Mouse (Mus musculus): ENCODE data around the gene Ctnna3.
"Not testable (repeated sequence)": the region's sequence is repeated elsewhere in the genome, so short reads cannot be mapped to it uniquely, and the experiment has no call there.

Gene Ctnna3

GRCm38 (mm10) chr10:64636760-64637159 lies 1206.9 kb downstream of the Ctnna3 start:
- DNase-seq (ENCODE audit: low spot score): no peak

GRCm38 (mm10) chr10:64639061-64639460 lies 1209.2 kb downstream of the Ctnna3 start:
- no peak for DNase-seq (ENCODE audit: low spot score)

DNA sequence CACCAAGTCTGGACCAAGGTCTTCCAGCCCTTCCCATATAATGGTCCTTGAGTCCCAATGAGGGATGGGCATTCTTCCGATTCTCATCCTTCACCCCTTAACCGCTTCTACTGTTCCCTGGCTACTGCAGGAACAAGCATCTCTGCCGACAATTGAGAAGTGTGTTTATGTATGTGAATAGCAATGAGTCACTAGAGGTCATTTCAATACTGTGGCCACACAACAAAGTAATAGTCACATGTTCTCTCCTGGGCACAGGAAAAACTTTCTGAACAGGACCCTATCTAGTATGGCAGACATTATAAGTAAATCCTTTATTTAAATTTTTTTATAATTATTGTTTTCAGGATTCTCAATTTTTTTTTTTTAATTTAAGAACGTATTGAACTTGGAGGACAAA lies 1211.2 kb downstream of the Ctnna3 start:
- DNase-seq (ENCODE audit: low spot score): no peak

DNA sequence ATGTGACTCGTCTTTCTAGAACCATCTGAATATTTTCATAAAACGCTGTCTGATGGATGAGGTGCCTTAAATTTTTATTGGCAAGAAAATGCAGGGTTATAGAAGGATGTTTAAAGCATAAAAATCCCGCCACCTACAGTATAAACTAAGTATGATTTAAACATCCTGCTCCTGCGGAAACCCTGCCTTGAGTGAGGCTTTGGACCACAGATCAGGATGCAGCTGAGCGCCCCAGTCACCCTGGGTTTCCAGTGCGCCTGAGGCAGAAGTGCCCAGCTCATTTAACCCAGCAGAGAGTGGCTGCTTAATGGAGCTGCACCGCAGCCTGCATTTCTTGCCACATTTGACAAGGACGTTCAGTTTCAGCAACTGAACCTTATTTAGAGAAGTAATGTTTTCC lies 1211.7 kb downstream of the Ctnna3 start:
- no peak for DNase-seq (ENCODE audit: low spot score)

DNA sequence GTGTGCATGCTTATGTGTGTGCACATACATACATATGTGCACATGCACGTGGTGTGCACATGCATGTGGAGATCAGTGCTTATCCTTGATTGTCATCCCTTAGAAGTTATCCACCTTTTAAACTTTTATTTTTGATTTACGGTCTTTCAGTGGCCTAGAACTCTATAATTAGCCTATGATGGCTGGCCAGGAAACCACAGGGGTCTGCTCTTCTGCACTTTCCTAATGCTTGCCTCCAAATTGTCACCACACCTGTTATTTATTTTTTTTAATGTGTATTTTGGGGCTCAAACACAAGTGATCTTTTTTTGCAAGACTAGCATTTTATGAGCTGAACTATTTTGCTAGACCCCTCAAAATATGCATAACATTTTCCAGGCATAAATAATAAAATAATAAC lies 1214.1 kb downstream of the Ctnna3 start:
- no peak for DNase-seq (ENCODE audit: low spot score)

DNA sequence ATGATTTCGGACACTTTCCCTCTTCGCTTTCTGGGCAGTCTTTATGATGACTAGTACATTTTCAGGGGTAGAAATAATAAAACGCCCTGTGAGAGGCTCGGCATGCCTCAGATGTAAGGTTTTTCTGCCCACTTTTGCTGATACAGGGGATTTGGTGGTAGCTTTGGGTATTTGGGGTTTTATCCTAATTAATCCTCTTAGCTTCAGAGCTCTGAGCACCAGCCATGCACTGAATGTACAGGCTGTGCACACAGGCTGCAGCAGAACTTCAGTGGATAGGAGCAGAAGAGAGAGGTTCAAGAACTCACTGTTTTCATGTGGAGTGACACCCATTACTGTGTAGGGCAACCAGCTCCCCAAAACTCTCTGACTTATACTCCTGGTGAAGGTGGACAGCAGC lies 1231.3 kb downstream of the Ctnna3 start:
- no peak for DNase-seq (ENCODE audit: low spot score)

DNA sequence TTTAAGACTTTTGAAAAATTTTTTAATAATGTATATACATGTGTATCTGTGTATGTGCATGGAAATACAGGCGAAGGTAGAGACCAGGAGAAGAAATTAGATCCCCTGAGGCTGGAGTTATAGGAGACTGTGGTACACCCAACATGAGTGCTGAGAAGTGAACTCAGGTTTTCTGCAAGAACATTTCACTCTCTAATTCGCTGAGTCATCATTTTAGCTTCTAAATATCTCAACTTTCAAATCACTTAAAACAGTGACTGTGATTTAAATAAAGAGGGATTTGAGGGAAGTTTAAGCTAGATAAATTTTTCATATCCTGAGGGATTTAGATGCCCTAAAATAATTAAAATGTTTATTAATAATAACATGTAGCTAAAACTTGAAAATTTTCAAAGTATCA lies 1241.6 kb downstream of the Ctnna3 start:
- DNase-seq (ENCODE audit: low spot score): no peak

GRCm38 (mm10) chr10:64675796-64676195 lies 1245.9 kb downstream of the Ctnna3 start:
- DNase-seq (ENCODE audit: low spot score): no peak

DNA sequence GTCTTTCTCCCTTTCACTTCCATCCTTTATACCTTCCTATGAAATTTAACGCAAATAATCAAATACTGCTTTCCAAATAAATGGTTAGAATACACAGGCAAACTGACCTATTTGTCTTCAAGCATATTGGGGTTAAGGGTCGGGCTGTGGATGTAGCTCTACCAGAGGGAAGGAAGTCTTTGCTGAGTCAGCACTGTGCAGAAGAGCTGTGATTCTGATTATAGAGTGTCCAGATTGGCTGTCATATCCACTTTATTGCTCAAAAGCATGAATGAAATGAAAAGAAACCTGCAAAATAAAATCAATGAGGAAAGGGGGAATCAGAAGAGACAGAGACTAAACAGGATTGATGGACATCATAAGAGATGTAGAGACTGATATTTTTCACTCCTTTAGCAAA lies 1280.1 kb downstream of the Ctnna3 start:
- DNase-seq (ENCODE audit: low spot score): no peak

DNA sequence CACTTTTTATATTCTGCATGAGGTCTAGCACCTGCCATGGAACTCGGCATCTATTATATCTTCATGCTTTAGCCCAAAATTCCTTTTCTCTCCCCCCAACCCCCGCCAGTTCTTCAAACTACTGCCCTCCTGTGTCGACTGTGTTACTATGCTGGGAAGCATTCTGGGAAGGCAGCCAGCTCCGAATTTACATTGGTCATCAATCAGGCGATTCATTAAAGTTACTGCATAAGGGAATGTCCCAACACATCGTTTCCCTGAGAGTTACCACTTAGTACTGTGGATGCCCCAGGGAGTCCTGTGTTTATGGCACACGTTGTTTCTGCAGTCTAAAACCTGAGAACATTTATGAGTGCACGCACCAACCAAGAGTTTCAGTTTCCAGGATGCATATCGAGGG lies 1288.1 kb downstream of the Ctnna3 start:
- DNase-seq (ENCODE audit: low spot score): no peak

DNA sequence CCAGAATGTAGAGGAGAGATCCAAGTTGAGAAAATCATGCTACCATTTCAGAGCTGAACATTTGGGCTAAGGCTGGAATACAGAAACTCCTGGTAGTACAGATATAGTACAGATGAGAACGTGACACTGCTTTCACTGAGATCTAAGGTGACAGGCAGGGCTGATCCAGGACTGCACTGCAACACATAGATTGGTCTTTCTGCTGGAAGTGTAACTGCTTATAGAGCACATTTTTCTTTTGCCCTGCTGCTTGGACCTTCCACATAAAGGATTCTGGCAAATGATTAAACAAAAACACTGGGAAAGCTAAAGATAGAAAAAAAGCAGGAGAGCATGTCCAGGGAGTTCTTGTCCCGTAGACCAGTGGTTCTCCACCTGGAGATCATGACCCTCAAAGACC lies 1305.8 kb downstream of the Ctnna3 start:
- DNase-seq (ENCODE audit: low spot score): no peak

DNA sequence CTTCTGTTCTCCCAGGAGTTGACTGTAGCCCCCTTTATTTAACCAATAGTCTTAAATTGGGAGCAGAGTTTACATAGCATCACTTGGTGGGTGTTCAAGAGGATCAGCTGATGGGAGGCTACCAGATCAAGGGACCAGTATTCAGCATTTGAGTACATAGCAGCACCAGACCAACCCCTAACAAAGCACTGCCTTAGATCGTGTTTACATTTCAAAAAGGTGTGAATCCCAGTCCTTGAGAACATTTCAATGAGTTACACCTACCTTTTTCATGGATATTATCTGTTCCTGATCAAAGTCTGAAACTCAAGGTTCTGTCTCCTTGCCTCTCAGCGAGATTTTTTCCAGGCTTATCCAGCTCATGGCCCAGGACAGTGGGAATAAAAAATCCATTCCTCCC lies 1306.7 kb downstream of the Ctnna3 start:
- no peak for DNase-seq (ENCODE audit: low spot score)

- DNase-seq (ENCODE audit: low spot score): not testable (repeated sequence)
Measured at GRCm38 (mm10) chr10:64741721-64742120, 1311.8 kb downstream of the Ctnna3 start.

DNA sequence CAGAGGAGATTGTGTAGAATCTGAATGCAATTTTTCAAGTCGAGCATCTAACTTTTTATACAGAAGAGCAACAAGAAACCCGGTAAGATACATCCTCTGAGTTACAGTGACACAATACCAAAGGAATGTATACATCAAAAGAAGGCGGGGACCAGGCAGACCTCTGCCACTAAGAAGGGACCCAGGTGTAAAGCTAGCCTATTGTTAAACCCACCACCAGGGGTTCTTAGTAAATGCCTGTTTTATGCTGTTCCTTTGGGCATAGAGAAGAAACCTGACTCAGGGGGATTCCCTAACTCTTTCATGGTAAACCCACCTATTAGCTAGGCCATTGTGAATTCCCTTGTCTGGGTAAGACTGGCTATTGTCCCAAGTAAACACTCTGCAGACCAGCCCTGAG lies 1314.2 kb downstream of the Ctnna3 start:
- not testable (repeated sequence) for DNase-seq (ENCODE audit: low spot score)

DNA sequence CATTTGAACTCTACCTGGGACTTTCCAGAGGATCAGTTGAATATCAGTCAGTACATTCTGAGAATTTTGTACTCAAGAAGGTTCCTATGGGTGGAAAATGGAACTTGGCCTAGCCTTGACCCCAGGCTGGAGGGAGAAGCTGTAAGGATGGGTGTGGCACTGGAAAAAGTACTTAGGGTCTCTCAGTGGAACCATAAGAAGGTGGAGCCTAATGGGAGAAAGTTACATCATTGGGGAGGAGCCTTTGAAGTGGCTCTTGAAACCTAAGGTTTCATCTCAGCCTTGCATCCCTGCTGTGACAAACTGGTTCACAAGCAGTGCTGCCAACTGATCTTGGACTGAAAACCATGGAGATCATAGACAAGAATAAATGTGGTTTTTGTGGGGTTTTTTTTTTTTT lies 1318.8 kb downstream of the Ctnna3 start:
- DNase-seq (ENCODE audit: low spot score): no peak

DNA sequence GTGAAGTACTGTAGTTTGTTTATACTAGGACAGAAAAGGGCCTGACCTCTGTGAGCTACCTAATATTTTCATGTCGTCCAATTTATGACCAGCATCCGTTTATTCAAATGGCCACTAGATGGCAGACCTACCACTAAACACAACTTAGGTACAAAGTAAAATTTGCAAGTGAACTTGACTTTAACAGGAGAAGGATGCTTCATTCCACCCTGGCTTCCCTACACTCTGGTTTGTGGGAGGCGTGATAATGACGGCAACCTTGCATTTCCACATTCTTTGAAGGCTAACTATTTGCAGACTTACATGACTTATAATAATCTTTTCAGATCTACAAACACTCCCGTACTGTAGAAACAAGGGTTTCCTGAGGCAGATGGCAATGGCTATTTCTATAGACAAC lies 1320.9 kb downstream of the Ctnna3 start:
- DNase-seq (ENCODE audit: low spot score): no peak

DNA sequence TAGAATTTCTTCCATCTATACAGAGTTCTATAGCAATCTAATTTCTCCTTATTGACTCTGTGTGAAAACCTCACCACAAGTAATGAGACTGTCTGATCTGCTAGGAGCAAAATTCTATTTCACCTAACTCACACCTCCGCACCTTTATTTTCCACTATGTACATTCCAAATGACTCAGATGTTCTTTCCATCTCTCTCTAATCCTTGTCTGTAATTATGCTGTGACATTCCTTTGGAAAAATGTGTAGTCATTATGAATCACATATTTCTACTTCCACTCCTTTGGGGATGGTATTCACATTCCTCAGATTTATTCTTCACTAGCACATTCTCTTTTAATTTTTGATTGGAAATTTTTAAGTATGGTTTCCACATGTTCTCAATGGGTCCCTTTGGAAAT lies 1406.4 kb downstream of the Ctnna3 start:
- DNase-seq (ENCODE audit: low spot score): no peak

DNA sequence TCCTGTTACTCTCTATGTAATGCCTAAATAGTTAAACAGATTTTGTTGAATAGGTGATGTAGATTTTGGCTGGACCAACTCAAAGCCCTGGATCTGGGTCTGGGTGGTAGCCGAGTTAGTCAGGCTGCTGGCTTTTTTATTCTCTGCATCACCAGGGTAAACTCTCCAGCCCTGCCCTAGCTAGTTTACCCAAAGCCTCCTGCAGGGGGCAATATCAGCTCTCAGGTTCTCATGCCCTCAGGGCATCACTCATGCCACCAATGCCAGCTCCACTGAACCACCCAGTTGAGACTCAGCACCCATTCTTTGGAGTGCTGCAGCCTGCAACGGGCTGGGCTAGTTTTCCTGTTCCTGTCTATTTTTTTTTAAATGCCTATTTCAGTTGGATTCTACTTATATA lies 1431.5 kb downstream of the Ctnna3 start:
- DNase-seq (ENCODE audit: low spot score): no peak

DNA sequence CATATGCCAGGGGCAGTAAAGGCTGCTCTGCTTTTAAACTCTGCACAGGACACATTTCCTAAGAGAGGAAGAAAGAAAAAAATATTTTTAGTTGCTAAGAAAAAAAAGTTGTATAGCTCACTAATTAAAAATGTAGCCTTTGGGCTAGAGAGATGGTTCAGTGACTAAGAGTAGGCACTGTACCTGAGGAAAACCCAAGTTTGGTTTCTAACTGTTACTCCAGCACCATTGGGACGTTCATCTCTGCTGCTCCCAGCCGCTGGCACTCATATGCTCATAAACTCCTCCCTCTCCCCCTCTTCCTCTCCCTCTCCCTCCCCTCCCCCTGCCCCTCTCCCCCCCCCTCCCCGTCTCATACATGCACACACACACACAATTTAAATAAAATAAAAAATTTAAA lies 1441.0 kb downstream of the Ctnna3 start:
- no peak for DNase-seq (ENCODE audit: low spot score)

GRCm38 (mm10) chr10:64876506-64876905 lies 1446.6 kb downstream of the Ctnna3 start:
- DNase-seq (ENCODE audit: low spot score): no peak

GRCm38 (mm10) chr10:64879860-64880259 lies 1450.0 kb downstream of the Ctnna3 start:
- DNase-seq (ENCODE audit: low spot score): no peak

GRCm38 (mm10) chr10:64886946-64887345 lies 1457.0 kb downstream of the Ctnna3 start:
- no peak for DNase-seq (ENCODE audit: low spot score)

- no peak for DNase-seq (ENCODE audit: low spot score)
Measured at GRCm38 (mm10) chr10:64892458-64892857, 1462.6 kb downstream of the Ctnna3 start.

GRCm38 (mm10) chr10:64898739-64899138 lies 1468.8 kb downstream of the Ctnna3 start:
- DNase-seq (ENCODE audit: low spot score): no peak

DNA sequence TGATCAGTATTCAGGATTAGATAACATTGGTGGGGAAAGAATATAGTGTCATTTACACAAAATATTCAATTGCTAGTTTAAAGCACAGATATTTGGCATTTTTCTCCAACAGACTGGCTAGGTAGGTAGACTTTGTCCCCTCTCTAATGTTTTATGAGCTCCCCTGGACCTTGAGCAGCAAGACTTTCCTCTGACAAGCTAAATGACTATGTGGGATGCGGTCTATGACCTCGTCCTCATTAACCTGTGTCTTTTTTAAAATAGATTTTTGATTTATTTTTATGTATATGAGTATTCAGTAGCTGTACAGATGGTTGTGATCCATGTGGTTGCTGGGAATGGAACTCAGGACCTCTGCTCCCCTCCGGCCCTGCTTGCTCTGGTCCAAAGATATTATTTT lies 1471.8 kb downstream of the Ctnna3 start:
- DNase-seq (ENCODE audit: low spot score): no peak
